Mouse (Mus musculus) B cell, adult 2 months (primary cell): Measurements from ENCODE around the gene Tmeff1.
A peak's percentile ranks its signal among the peaks of the same experiment; 100 is the strongest.

ENCODE experiments used
- DNase-seq, 2 experiments: peaks; one replicate each; pipeline ENCODE4 v3.0.0; 2022

Tmeff1 gene

GRCm38 (mm10) chr4:48584421-48585240 is at the start of gene Tmeff1:
Gene Tmeff1 (plus strand): TSS chr4:48585174.
- no peak for DNase-seq

GRCm38 (mm10) chr4:48536275-48536674 is 48.7 kb upstream of the Tmeff1 start:
- no peak for DNase-seq

- no peak for DNase-seq
Observed at GRCm38 (mm10) chr4:48537024-48537423, 48.0 kb upstream of the Tmeff1 start.

- no peak for DNase-seq
Observed at GRCm38 (mm10) chr4:48538581-48538980, 46.4 kb upstream of the Tmeff1 start.

- peak; percentile 4 to 11 for DNase-seq
Observed at GRCm38 (mm10) chr4:48539841-48540575, 45.0 kb upstream of the Tmeff1 start, which contains the start of gene Msantd3. Gene Msantd3 (plus strand): TSS chr4:48539935.

GRCm38 (mm10) chr4:48540576-48541111 is 44.3 kb upstream of the Tmeff1 start:
- peak; percentile 6 to 14 for DNase-seq

GRCm38 (mm10) chr4:48541526-48542250 is 43.3 kb upstream of the Tmeff1 start:
- no peak for DNase-seq

- DNase-seq = no peak
Observed at GRCm38 (mm10) chr4:48542351-48542750, 42.6 kb upstream of the Tmeff1 start.

- no peak for DNase-seq
Observed at GRCm38 (mm10) chr4:48543071-48543865, 41.7 kb upstream of the Tmeff1 start.

- DNase-seq = no peak
Observed at GRCm38 (mm10) chr4:48544141-48544540, 40.8 kb upstream of the Tmeff1 start.

GRCm38 (mm10) chr4:48545966-48546365 is 39.0 kb upstream of the Tmeff1 start:
- DNase-seq = no peak

- no peak for DNase-seq
Observed at GRCm38 (mm10) chr4:48546568-48547496, 38.1 kb upstream of the Tmeff1 start.

GRCm38 (mm10) chr4:48548393-48549045 is 36.5 kb upstream of the Tmeff1 start:
- DNase-seq = no peak

- no peak for DNase-seq
Observed at GRCm38 (mm10) chr4:48549661-48550060, 35.3 kb upstream of the Tmeff1 start.

- DNase-seq = no peak
Observed at GRCm38 (mm10) chr4:48552486-48553064, 32.4 kb upstream of the Tmeff1 start.

- DNase-seq = no peak
Observed at GRCm38 (mm10) chr4:48554132-48554531, 30.8 kb upstream of the Tmeff1 start.

- DNase-seq = peak; percentile 48
Observed at GRCm38 (mm10) chr4:48555729-48556128, 29.2 kb upstream of the Tmeff1 start.

GRCm38 (mm10) chr4:48559652-48560051 is 25.3 kb upstream of the Tmeff1 start:
- DNase-seq = no peak

GRCm38 (mm10) chr4:48561824-48562223 is 23.1 kb upstream of the Tmeff1 start:
- DNase-seq = no peak

GRCm38 (mm10) chr4:48564962-48565361 is 20.0 kb upstream of the Tmeff1 start:
- no peak for DNase-seq
